Mouse (Mus musculus): ENCODE data around the gene Arl6ip1. TPM values are rescaled to one million over a fixed set of nuclear protein-coding genes. Genes with fewer than 3 reads are reported as not detected.

Gene Arl6ip1
- total RNA-seq, 2 experiments from 2014 or later, result 576 to 748 TPM

GRCm38 (mm10) chr7:118117539-118118210, 11.8 kb downstream of the Arl6ip1 start:
- ATAC-seq (replicated peaks; ENCODE audit: low FRiP score, poor library complexity, severe bottlenecking), result no peak

- no peak for ATAC-seq (replicated peaks; ENCODE audit: low FRiP score, poor library complexity, severe bottlenecking)
These were observed 12.5 kb downstream of the Arl6ip1 start for GRCm38 (mm10) chr7:118116787-118117538.

GRCm38 (mm10) chr7:118115877-118116568, 13.4 kb downstream of the Arl6ip1 start, which contains the start of gene Rps15a:
Gene Rps15a, minus strand, starts transcription at chr7:118116188.
- ATAC-seq (replicated peaks; ENCODE audit: low FRiP score, poor library complexity, severe bottlenecking), result peak; percentile 90

- peak; percentile 45; the same call in 1 of the 2 replicates for ATAC-seq (replicated peaks; ENCODE audit: low FRiP score, poor library complexity, severe bottlenecking)
These were observed 14.0 kb downstream of the Arl6ip1 start for GRCm38 (mm10) chr7:118115533-118115876.

- ATAC-seq (replicated peaks; ENCODE audit: low FRiP score, poor library complexity, severe bottlenecking), result no peak
These were observed 15.7 kb downstream of the Arl6ip1 start for GRCm38 (mm10) chr7:118113541-118114297.

GRCm38 (mm10) chr7:118111128-118111527, 18.3 kb downstream of the Arl6ip1 start:
- ATAC-seq (replicated peaks; ENCODE audit: low FRiP score, poor library complexity, severe bottlenecking), result no peak

GRCm38 (mm10) chr7:118107671-118108070, 21.8 kb downstream of the Arl6ip1 start:
- ATAC-seq (replicated peaks; ENCODE audit: low FRiP score, poor library complexity, severe bottlenecking), result no peak

DNA sequence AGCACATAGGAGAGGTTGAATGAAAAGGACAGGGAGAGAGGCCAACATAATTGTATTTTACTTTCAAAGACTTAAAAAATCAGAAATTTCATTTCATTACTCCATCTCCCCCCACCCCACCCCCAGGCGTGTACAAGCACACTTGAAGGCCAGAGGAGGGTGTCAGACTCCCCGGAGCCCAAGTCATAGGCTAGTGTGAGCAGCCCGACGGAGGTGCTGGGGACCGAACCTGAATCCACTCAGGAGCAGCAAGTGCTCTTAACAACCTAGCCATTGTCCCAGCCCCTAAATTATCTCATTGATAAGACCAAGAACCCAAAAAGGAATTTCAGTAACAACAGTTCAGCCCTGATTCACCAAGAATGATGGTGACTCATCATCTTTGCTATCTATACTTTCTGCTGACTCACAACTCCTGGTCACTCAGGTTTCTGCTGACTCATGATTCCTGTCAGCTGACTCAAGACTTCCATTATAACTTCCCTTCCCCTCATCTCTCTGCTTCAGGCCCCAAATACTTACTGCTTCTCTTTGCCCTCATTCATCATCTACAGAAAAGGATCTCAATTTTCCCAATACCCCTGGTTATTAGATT, 24.9 kb downstream of the Arl6ip1 start:
- ATAC-seq (replicated peaks; ENCODE audit: low FRiP score, poor library complexity, severe bottlenecking), result peak; percentile 78

DNA sequence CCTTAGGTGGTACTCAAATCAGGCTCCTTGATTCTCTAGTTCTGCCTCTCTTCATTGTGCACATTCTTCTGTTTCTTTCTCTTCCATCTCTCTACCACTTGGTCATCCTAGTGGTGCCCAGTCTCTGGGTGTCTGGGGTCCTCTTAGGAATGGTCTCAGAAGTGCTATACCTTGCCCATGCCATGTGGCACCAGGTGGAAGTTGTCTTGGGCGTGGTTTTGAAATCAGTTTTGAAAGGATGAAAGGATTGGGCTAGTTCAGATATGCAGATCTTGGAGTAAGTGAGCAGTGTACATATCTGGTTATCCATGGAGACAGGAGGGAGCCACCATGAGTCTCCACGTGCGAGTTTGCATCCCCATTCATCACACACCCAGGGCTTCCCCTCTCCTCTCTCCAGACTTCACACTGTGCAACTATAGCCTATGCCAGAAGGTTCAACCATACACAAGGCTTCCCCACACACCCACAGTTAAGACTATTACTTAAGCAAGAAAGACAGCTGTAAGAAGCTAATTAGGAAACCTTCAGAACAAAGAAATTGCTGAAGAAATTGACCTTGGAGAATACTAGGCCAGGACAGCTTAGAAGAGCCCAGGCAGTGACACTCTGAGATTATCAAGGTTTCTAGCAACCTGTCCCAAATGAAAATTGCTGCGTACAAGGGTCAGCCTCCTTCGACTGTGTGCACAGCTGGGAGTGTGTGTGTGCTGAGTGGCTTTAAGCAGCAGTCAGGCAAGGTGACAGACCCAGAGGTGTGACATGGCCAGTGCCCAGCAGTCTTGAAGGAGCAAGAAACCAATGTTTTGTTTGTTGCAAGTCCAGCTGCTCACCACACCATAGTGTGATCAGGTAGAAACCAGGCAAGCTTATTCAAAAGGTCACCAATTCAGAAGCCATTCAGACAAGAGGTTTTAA, 25.7 kb downstream of the Arl6ip1 start:
- ATAC-seq (replicated peaks; ENCODE audit: low FRiP score, poor library complexity, severe bottlenecking), result no peak

DNA sequence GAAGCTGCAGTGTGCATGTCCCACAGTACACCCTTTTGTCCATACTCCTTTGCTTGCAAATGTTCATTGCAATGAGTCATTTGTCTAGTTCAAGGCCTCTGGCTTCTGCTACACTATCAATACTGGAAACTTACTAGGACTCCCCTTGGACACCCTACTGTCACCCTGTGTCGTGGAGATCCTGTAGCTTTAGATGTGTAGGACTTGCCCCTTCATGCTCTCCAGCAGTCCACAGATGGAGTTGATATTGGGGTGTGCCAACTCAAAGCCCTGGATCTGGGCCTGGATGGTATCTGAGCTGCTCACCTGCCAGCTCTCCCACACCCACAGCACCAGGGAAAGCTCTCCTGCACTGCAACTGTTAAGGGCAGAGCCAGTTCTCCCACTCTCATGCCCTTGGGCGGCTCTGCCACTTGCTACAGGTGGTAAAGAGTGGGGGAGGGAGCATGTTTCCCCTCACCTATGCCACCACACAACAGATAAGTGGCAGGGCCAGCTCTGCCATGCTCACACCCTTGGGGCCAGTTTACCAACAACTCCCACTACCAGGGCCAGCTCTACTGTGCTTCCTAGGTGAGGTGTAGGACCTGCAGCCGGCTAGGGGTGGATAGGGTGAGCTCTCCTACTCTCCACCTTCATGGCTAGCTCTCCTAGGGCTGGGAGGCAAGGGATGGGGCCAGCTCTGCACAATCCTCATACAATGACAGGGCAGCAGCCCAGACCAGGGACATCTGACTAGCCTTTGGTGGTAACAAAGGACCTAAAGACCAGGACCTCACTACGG, 26.6 kb downstream of the Arl6ip1 start:
- ATAC-seq (replicated peaks; ENCODE audit: low FRiP score, poor library complexity, severe bottlenecking), result no peak

DNA sequence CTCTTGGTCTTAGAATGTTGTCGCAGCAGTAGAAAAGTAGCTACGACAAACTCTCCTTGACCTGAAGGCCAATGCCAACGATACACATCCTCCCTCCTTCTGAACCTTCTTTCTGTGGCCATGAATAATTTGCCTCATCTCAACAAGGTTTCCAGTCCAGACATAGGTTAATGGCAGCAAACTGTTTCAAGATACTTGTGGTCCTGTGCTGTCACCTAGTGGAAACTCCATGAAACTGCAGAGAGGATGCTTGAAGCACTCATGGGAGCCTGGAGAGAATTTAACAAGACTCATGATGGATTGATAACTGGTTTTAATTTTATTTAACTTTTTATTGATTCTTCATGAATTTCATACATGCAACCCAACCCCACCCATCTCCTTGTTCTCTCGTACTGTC, 27.2 kb downstream of the Arl6ip1 start:
- peak; percentile 58; the same call in 1 of the 2 replicates for ATAC-seq (replicated peaks; ENCODE audit: low FRiP score, poor library complexity, severe bottlenecking)

DNA sequence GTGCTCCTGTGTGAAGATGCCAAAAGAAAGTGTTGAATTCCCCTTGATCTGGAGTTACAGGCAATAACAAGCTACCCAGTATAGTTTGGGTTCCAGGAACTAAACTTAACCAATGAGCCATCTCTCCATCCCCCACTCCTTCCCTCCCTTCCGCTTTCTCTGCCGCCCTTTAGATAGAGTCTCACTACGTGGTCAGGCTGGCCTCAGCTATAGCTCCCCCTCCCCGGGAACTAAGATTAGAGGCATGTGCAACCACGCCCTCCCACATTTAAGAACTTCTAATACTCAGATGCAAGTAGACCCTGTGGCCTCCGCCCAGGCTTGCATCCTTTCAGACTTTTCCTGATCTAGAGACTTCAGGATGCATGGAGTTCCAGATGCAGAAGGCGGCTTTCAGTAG, 31.8 kb downstream of the Arl6ip1 start:
- no peak for ATAC-seq (replicated peaks; ENCODE audit: low FRiP score, poor library complexity, severe bottlenecking)

DNA sequence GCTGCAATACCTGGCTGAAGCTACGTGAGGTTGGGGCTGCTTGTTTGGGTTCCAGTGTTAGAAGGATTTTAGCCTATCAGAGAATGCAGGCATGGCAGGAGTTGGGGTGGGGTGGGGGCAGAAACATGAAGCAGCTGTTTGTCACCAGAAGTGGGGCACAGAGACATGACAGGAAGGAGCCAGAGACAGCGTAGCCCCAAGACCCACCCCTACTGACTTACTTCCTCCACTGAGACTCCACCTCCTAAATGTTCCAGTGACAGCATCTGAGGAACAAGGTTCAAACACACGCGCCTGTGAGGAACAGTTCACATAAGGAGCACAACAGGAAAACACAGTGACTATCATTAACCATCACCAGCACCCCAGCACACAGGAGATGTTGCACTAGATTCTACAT, 49.5 kb downstream of the Arl6ip1 start:
- no peak for ATAC-seq (replicated peaks; ENCODE audit: low FRiP score, poor library complexity, severe bottlenecking)

DNA sequence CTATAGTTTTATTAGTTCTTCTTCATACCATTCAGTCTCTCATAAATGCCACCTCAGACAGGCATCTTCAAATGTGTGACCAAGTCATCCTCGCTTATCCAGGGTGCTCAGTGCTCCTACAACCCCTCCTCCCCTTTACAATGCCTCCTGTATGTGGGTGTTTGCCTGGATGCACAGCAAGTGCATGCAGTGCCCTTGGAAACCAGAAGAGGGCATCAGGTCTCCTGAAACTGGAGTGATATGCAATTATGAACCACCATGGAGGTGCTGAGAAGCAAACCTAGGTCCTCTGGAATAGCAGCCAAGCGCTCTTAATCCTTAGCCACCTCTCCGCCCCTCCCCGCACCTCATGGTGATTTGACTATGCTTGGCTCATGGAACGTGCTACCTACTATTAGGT, 50.4 kb downstream of the Arl6ip1 start:
- no peak for ATAC-seq (replicated peaks; ENCODE audit: low FRiP score, poor library complexity, severe bottlenecking)
